Mouse (Mus musculus) regulatory T cell (primary cell): ENCODE results near the gene Tex22.

Source experiments
- in situ Hi-C: fragments of 300-600 bp; cut with MboI, MseI; formaldehyde crosslinking; loops from one replicate; pipeline ENCODE4 v1.15.1; 2025; ENCODE audit warnings: high pct_unique_total_duplicates

Gene Tex22

DNA sequence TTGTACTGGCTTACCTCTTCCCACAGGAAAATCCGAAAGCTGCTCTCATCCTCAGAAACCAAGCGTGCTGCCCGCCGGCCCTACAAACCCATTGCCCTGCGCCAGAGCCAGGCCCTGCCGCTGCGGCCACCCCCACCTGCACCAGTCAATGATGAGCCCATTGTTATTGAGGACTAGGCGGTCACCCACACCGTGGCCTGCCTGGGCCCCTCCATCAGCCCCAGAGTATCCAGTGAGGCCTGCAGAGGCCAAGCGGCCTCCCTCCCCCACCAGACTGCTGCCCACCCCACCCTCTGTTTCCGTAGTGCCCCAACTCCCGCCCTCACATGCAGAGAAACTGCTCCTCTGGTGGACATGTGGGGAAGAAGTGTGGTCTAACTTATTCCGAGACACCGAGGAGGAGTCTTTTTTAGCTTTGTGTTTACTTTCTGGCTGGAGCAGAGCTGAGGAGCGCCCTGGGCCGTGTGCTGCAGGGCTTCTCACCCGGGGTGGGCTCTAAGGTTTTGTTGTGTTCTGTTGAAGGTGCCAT, 62.3 kb downstream of the Tex22 start:
- in situ Hi-C loops: no loop called here

DNA sequence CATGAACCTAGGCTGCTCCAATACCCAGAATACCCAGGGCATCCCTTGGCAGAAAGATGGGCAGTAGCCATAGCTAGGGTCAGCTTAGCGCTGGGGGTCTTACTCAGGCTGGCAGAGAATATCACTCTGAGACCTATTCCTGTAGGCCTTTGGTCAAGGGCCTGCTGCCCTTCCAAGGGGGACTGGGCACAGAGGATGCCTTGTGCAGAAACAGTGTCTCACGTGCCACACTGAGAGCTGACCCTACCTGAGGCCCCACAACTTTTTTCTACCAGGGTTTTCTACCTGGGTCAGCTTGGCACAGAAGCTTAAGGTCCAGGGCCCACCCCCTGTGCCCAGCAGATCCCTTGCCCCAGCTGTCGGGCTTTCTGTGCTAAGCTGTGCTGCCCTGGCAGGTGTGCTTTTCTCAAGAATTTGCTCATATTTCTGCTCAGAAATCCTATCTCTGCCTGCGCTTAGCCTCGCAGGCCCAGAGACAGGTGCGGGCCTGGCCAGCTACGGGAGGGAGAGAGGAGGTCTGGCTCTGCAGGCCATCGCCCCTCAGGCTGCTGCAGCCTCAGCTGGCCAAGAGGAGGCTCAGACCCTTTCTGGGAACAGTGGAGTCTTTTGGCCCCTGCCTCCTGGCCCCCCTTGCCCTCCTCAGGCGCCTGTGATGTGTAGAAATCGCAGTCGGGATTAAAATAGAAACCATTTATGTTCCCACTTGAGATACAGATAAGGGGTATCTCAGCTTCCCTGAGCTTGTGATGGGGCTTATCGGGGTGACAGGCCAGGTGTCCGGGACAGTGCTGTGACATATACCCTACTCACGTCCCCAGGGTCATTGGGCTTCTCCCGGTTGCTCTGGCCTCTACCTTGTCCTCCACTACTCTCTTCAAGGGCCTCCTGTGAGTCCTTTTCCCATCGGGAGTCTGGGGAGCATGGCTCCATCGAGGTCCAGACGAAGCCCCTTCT, 63.2 kb downstream of the Tex22 start:
- in situ Hi-C loops: no loop called here

DNA sequence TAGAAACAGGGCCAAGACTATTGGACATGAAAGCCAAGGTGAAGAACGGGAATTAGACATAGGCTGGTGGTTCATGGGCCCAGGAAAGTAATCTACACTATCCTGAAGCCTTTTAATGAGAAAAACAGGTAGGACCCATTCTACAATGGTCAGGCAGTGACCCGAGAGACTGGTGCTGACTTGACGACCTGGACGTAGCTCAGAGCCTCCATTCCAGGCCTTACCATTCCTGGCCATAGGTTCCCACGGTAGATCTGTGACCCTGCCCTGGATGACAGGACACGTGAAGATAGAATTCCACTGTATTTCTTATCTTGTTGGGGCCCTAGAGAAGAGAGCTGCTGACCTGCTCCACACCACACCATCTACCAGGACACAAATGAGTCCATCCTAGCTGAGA, 64.0 kb downstream of the Tex22 start:
- in situ Hi-C loops: no loop called here
